Mouse (Mus musculus) thymus, adult 2 months (tissue): ENCODE measurements at regions not wholly inside any gene's neighbourhood (a gene's known extent, or its start where the extent isn't known, plus 50 kb on each side); places are given as distances from the start of the nearest gene placed in this dataset.

Experiments
- DNase-seq: peaks from one replicate; pipeline ENCODE4 v3.0.0; 2021
- H3K27ac ChIP-seq: fragments of 200-500 bp; 2 replicates; pipeline ENCODE4 v1.5.1; 2012; ENCODE audit warnings: low read length, control low read depth; ENCODE audit not compliant: control insufficient read depth, insufficient read depth
- H3K27me3 ChIP-seq: fragments of 200-500 bp; 2 replicates; pipeline ENCODE4 v1.6.1; 2012; ENCODE audit warnings: mild to moderate bottlenecking, low read length, moderate library complexity, mixed read lengths; ENCODE audit not compliant: control insufficient read depth, insufficient read depth
- H3K36me3 ChIP-seq: fragments of 200-500 bp; 2 replicates; pipeline ENCODE4 v1.6.1; 2012; ENCODE audit warnings: mild to moderate bottlenecking, low read length, moderate library complexity; ENCODE audit not compliant: control insufficient read depth, insufficient read depth
- H3K4me1 ChIP-seq: fragments of 200-500 bp; replicated peaks from 2 replicates; pipeline ENCODE4 v1.6.1; 2012; ENCODE audit warnings: low read length; ENCODE audit not compliant: control insufficient read depth, insufficient read depth
- H3K4me3 ChIP-seq: fragments of 200-500 bp; 2 replicates; pipeline ENCODE4 v1.5.1; 2012; ENCODE audit warnings: mild to moderate bottlenecking, low read length, control low read depth, moderate library complexity; ENCODE audit not compliant: control insufficient read depth, insufficient read depth
- CTCF ChIP-seq: fragments of 200-500 bp; IDR thresholded peaks from 2 replicates; pipeline ENCODE4 v1.5.1; 2012; ENCODE audit warnings: mild to moderate bottlenecking, control low read depth, low read length, moderate library complexity, borderline replicate concordance; ENCODE audit not compliant: control insufficient read depth, poor library complexity, insufficient read depth; ENCODE audit errors: extremely low read depth
- POLR2A ChIP-seq: fragments of 200-500 bp; IDR thresholded peaks from 2 replicates; pipeline ENCODE4 v1.6.1; 2012; ENCODE audit warnings: mild to moderate bottlenecking, low read length, control low read depth, moderate library complexity; ENCODE audit not compliant: control insufficient read depth, poor library complexity, insufficient read depth; ENCODE audit errors: extremely low read depth
- WGBS: fragments of 180-500 bp; shearing (Covaris S2); methylation state at CpG from one replicate; pipeline ENCODE4 v1.1.7; 2018; 5-methylcytosine and 5-hydroxymethylcytosine counted together

GRCm38 (mm10) chr1:47488581-47489204 lies 596.0 kb upstream of the Slc39a10 start:
- no peak for TF ChIP-seq POLR2A
- TF ChIP-seq CTCF: no peak
- DNase-seq: no peak
- Histone ChIP-seq H3K4me1 (no peaks in the 10 kb centered on the region), H3K27me3 (no peaks in the 10 kb centered on the region), H3K4me3 (no peak overlapping the region), H3K36me3 (no peaks in the 10 kb centered on the region), H3K27ac (no peak overlapping the region)
- 87% methylated on average over 7 of the region's 7 CpGs for WGBS

GRCm38 (mm10) chr1:47486087-47486486 lies 593.4 kb upstream of the Slc39a10 start:
- Histone ChIP-seq H3K4me1 (no peaks in the 10 kb centered on the region), H3K27me3 (no peaks in the 10 kb centered on the region), H3K4me3 (no peak overlapping the region), H3K27ac (no peak overlapping the region), H3K36me3 (no peaks in the 10 kb centered on the region)
- no peak for DNase-seq
- TF ChIP-seq POLR2A (no peak), CTCF (no peak)

GRCm38 (mm10) chr1:47479059-47479458 lies 586.4 kb upstream of the Slc39a10 start:
- 78% methylated on average over 1 of the region's 1 CpGs for WGBS

GRCm38 (mm10) chr1:47466573-47467253 lies 574.1 kb upstream of the Slc39a10 start:
- no peaks in the 10 kb centered on the region for H3K36me3 ChIP-seq
- H3K4me1 ChIP-seq: no peaks in the 10 kb centered on the region
- H3K27ac ChIP-seq: no peak overlapping the region
- H3K4me3 ChIP-seq: no peak overlapping the region
- TF ChIP-seq CTCF (no peak), POLR2A (no peak)
- no peak for DNase-seq
- WGBS: 84% methylated on average over 9 of the region's 9 CpGs
- no peaks in the 10 kb centered on the region for H3K27me3 ChIP-seq

More at GRCm38 (mm10) chr1:47479059-47479458, 586.4 kb upstream of the Slc39a10 start:
- H3K27ac ChIP-seq: no peak overlapping the region
- no peaks in the 10 kb centered on the region for H3K4me1 ChIP-seq
- H3K36me3 ChIP-seq: no peaks in the 10 kb centered on the region
- H3K4me3 ChIP-seq: no peak overlapping the region
- no peak for DNase-seq
- H3K27me3 ChIP-seq: no peaks in the 10 kb centered on the region
- no peak for TF ChIP-seq CTCF

- TF ChIP-seq POLR2A: no peak
- no peak for TF ChIP-seq CTCF
- Histone ChIP-seq H3K27ac (no peak overlapping the region), H3K4me3 (no peak overlapping the region), H3K4me1 (no peaks in the 10 kb centered on the region), H3K27me3 (no peaks in the 10 kb centered on the region), H3K36me3 (no peaks in the 10 kb centered on the region)
- WGBS: 82% methylated on average over 6 of the region's 6 CpGs
- DNase-seq: no peak
Observed at GRCm38 (mm10) chr1:47448737-47449489, 556.3 kb upstream of the Slc39a10 start.

- H3K36me3 ChIP-seq: no peaks in the 10 kb centered on the region
- H3K4me1 ChIP-seq: no peaks in the 10 kb centered on the region
- H3K27me3 ChIP-seq: no peaks in the 10 kb centered on the region
- H3K27ac ChIP-seq: no peak overlapping the region
- H3K4me3 ChIP-seq: no peak overlapping the region
- TF ChIP-seq CTCF (no peak), POLR2A (no peak)
- WGBS: 88% methylated on average over 3 of the region's 3 CpGs
- DNase-seq: no peak
Observed at GRCm38 (mm10) chr1:47448070-47448469, 555.4 kb upstream of the Slc39a10 start.
